ENCODE assay signal across 14 mouse cellular contexts in the genomic region with DNA sequence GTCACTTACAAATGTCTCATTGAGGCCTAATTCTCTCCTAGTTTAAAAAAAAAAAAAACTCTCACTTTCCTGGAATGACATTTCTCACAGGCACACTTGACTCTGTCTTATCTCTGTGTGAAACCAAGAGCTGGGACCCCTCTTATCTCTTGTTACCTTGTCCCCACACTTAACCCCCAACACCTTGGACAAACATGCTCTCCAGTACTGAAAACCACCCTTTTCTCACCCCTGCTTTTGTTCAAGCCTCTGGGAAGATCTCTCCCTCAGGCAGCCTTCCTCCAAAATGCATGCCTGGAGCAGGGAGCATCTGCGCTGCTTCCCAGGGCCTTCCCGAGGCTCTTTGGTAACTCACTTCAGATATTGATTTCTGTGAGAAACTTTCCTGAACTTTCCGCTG.
A peak's percentile ranks its signal among the peaks of the same experiment; 100 is the strongest.
DNase-seq lines count a peak whose midpoint lies in the region; ATAC-seq and TF ChIP-seq lines count a peak whose summit lies in the region.
"Had no signal": no experiment of that assay in that cellular context is flagged by ENCODE, and none has a peak within 500 bp of the region (broad histone marks: within the 10 kb centered on the region; RNA-seq: fewer than 3 reads in every experiment).

No protein-coding gene starts in this region.

- H3K9me3 ChIP-seq in heart, embryonic 12.5 days (replicated peaks) = no peaks in the 10 kb centered on the region
- no peaks in the 10 kb centered on the region for H3K9me3 ChIP-seq in embryonic facial prominence, embryonic 14.5 days (ENCODE audit: control insufficient read depth, low read length)
- H3K9me3 ChIP-seq: embryonic facial prominence, embryonic 12.5 days had no signal

- no peak for ATAC-seq in heart, embryonic 12.5 days (ENCODE audit: insufficient number of reproducible peaks, low FRiP score)
- ATAC-seq in embryonic facial prominence, embryonic 14.5 days (ENCODE audit: low read depth) = no peak
- ATAC-seq in cerebellum, adult (ENCODE audit: insufficient number of reproducible peaks, low FRiP score, low TSS enrichment) = no peak
- ATAC-seq: forebrain, embryonic 14.5 days; midbrain, embryonic 16.5 days had no signal

- peaks cover 41% of the 10 kb centered on the region for H3K4me1 ChIP-seq in heart, embryonic 12.5 days (replicated peaks)
- H3K4me1 ChIP-seq in embryonic facial prominence, embryonic 14.5 days (ENCODE audit: control insufficient read depth, insufficient read depth, low read length) = peaks cover 17% of the 10 kb centered on the region; the same call in 1 of the 2 replicates
- H3K4me1 ChIP-seq in small intestine, adult 2 months (ENCODE audit: control insufficient read depth, insufficient read depth, insufficient read length, low read length) = peaks cover 8% of the 10 kb centered on the region; the same call in 1 of the 2 replicates

- TF ChIP-seq POLR2A in small intestine, adult 2 months (IDR thresholded peaks at IDR 0.05; ENCODE audit: low read depth, low read length) = no peak

- intact Hi-C loops in heart, postnatal 14 days (cut with DNase I) = no loop called here

- TF ChIP-seq CTCF in layer of hippocampus, adult 2 months (conservative IDR thresholded peaks at IDR 0.05) = no peak
- no peak for TF ChIP-seq CTCF in small intestine, adult 2 months (IDR thresholded peaks at IDR 0.05; ENCODE audit: extremely low read depth, insufficient read length, insufficient replicate concordance, low read depth, low read length)

- DNase-seq in heart, postnatal 14 days = no peak
- no peak for DNase-seq in layer of hippocampus, adult 2 months (ENCODE audit: low spot score in 2 of 2)
- DNase-seq in layer of hippocampus, adult 9-11 months = no peak
- no peak for DNase-seq in embryonic facial prominence, embryonic 14.5 days (ENCODE audit: low spot score)
- no peak for DNase-seq in ovary, postnatal 36 days (ENCODE audit: low spot score)
- DNase-seq: right cerebral cortex, postnatal 14 days; thymus, postnatal 36 days had no signal

- H3K36me3 ChIP-seq in heart, embryonic 12.5 days = no peaks in the 10 kb centered on the region
- H3K36me3 ChIP-seq in embryonic facial prominence, embryonic 14.5 days (ENCODE audit: control insufficient read depth, insufficient read depth, low read length) = no peaks in the 10 kb centered on the region
- H3K36me3 ChIP-seq in small intestine, adult 2 months (ENCODE audit: control insufficient read depth, insufficient read depth, low read length) = no peaks in the 10 kb centered on the region
- H3K36me3 ChIP-seq: embryonic facial prominence, embryonic 12.5 days had no signal

- H3K4me3 ChIP-seq in heart, embryonic 12.5 days = no peak overlapping the region
- no peak overlapping the region for H3K4me3 ChIP-seq in layer of hippocampus, adult 2 months
- H3K4me3 ChIP-seq in embryonic facial prominence, embryonic 14.5 days (ENCODE audit: low read depth, low read length) = no peak overlapping the region
- no peak overlapping the region for H3K4me3 ChIP-seq in small intestine, adult 2 months (ENCODE audit: low read depth, low read length)
- H3K4me3 ChIP-seq: embryonic facial prominence, embryonic 12.5 days had no signal

- H3K27ac ChIP-seq in heart, embryonic 12.5 days (ENCODE audit: poor library complexity, severe bottlenecking) = peak overlapping the region; percentile 85
- H3K27ac ChIP-seq in layer of hippocampus, adult 2 months = peak overlapping the region; percentile 28; the same call in 1 of the 2 replicates
- peak overlapping the region; percentile 56; the same call in 1 of the 2 replicates for H3K27ac ChIP-seq in embryonic facial prominence, embryonic 14.5 days (replicated peaks; ENCODE audit: low read depth, low read length)
- H3K27ac ChIP-seq in small intestine, adult 2 months (ENCODE audit: insufficient read depth, low read depth, low read length) = 0 out of 2 replicates have a peak overlapping the region, but pooled peaks have one; percentile 1
- H3K27ac ChIP-seq: embryonic facial prominence, embryonic 12.5 days; hindbrain, embryonic 14.5 days had no signal

- no peak overlapping the region for H3K4me2 ChIP-seq in heart, embryonic 12.5 days
- H3K4me2 ChIP-seq in embryonic facial prominence, embryonic 14.5 days (ENCODE audit: low read depth, low read length) = no peak overlapping the region
- H3K4me2 ChIP-seq: embryonic facial prominence, embryonic 12.5 days; hindbrain, embryonic 14.5 days had no signal

- peaks cover 25% of the 10 kb centered on the region for H3K27me3 ChIP-seq in heart, embryonic 12.5 days (replicated peaks)
- H3K27me3 ChIP-seq in embryonic facial prominence, embryonic 14.5 days (replicated peaks; ENCODE audit: control insufficient read depth, insufficient read depth, low read length) = no peaks in the 10 kb centered on the region
- H3K27me3 ChIP-seq in small intestine, adult 2 months (ENCODE audit: control insufficient read depth, insufficient read depth, low read length) = no peaks in the 10 kb centered on the region
- H3K27me3 ChIP-seq: embryonic facial prominence, embryonic 12.5 days had no signal

- H3K9ac ChIP-seq in heart, embryonic 12.5 days = no peak overlapping the region
- no peak overlapping the region for H3K9ac ChIP-seq in embryonic facial prominence, embryonic 14.5 days (ENCODE audit: low read depth, low read length)
- H3K9ac ChIP-seq: embryonic facial prominence, embryonic 12.5 days; hindbrain, embryonic 14.5 days had no signal

- 32% methylated on average over 3 of the region's 3 CpGs for WGBS in heart, embryonic 12.5 days
- WGBS in embryonic facial prominence, embryonic 14.5 days = 73% methylated on average over 3 of the region's 3 CpGs
- 53% methylated on average over 3 of the region's 3 CpGs for WGBS in small intestine, adult 2 months

Comparison
In these comparisons a context has a peak if more than half of its experiments do, and no peak if none do; other contexts are left out.
1. H3K27ac ChIP-seq: peak in every context shown above with its lines; median percentile 85 in heart, embryonic 12.5 days; 56 in embryonic facial prominence, embryonic 14.5 days; 28 in layer of hippocampus, adult 2 months; 1 in small intestine, adult 2 months.